Mouse (Mus musculus): ENCODE measurements around the gene Prps1. TPM values are rescaled to one million over a fixed set of nuclear protein-coding genes. Genes with fewer than 3 reads are reported as not detected.

Prps1 gene
- total RNA-seq, 4 experiments from 2014 or later: 36.7 to 39.6 (median 38.5) TPM

Other genes starting within 250 kb of the Prps1 start
- gene Frmpd3, start 114.3 kb upstream of the Prps1 start, total RNA-seq (2022): not detected
- gene Tsc22d3, start 144.0 kb downstream of the Prps1 start, total RNA-seq (2022): 100 to 1,000 TPM; 249 to 357 (median 312) TPM
- 1 to 10 TPM; 4.9 to 6.7 (median 5.7) TPM for gene Mid2, start 208.0 kb downstream of the Prps1 start, total RNA-seq (2022)